Mouse (Mus musculus) right cerebral cortex, postnatal 36 days (tissue): ENCODE measurements at regions not wholly inside any gene's neighbourhood (a gene's known extent, or its start where the extent isn't known, plus 50 kb on each side); places are given as distances from the start of the nearest gene placed in this dataset.

Experiments used
- DNase-seq, 2 experiments: peaks; one replicate each; pipeline ENCODE4 v3.0.0; 2022; ENCODE audit warnings: low spot score in 2 of 2, mixed read lengths in 1 of 2

GRCm38 (mm10) chr13:107944831-107945230, 99.4 kb upstream of the Smim15 start:
- no peak for DNase-seq

GRCm38 (mm10) chr13:107942979-107943378, 101.3 kb upstream of the Smim15 start:
- no peak for DNase-seq

- DNase-seq: no peak
These were observed 101.8 kb upstream of the Smim15 start for GRCm38 (mm10) chr13:107942297-107942962.

GRCm38 (mm10) chr13:107939916-107940646, 104.2 kb upstream of the Smim15 start:
- DNase-seq: no peak

GRCm38 (mm10) chr13:107935611-107936010, 108.6 kb upstream of the Smim15 start:
- DNase-seq: no peak

GRCm38 (mm10) chr13:107934691-107935090, 109.6 kb upstream of the Smim15 start:
- no peak for DNase-seq

GRCm38 (mm10) chr13:107933598-107934571, 110.4 kb upstream of the Smim15 start:
- DNase-seq: no peak

- DNase-seq: no peak
These were observed 111.7 kb upstream of the Smim15 start for GRCm38 (mm10) chr13:107932423-107933032.

- DNase-seq: no peak
These were observed 113.0 kb upstream of the Smim15 start for GRCm38 (mm10) chr13:107931216-107931615.

GRCm38 (mm10) chr13:107927499-107928215, 116.6 kb upstream of the Smim15 start:
- DNase-seq: no peak

- no peak for DNase-seq
These were observed 118.8 kb upstream of the Smim15 start for GRCm38 (mm10) chr13:107925470-107925869.

- DNase-seq: no peak
These were observed 120.8 kb upstream of the Smim15 start for GRCm38 (mm10) chr13:107923129-107924114.

- no peak for DNase-seq
These were observed 124.8 kb upstream of the Smim15 start for GRCm38 (mm10) chr13:107919403-107919802.

- DNase-seq: no peak
These were observed 125.8 kb upstream of the Smim15 start for GRCm38 (mm10) chr13:107918478-107918877.

GRCm38 (mm10) chr13:107918065-107918464, 126.2 kb upstream of the Smim15 start:
- DNase-seq: no peak

GRCm38 (mm10) chr13:107917564-107917963, 126.7 kb upstream of the Smim15 start:
- DNase-seq: no peak

- no peak for DNase-seq
These were observed 134.1 kb upstream of the Smim15 start for GRCm38 (mm10) chr13:107910125-107910524.

GRCm38 (mm10) chr13:107909343-107910067, 134.7 kb upstream of the Smim15 start:
- no peak for DNase-seq

- no peak for DNase-seq
These were observed 136.3 kb upstream of the Smim15 start for GRCm38 (mm10) chr13:107907966-107908365.
